Mouse (Mus musculus) small intestine, adult 2 months (tissue): Measurements from ENCODE around the gene Cd320. TPM values are rescaled to one million over a fixed set of nuclear protein-coding genes. Genes with fewer than 3 reads are reported as not detected.
"Not testable (repeated sequence)": the region's sequence is repeated elsewhere in the genome, so short reads cannot be mapped to it uniquely, and the experiment has no call there.

Source experiments
- H3K27ac ChIP-seq: fragments of 200-500 bp; 2 replicates; pipeline ENCODE4 v1.5.1; 2012; ENCODE audit warnings: low read depth, low read length, control low read depth, inconsistent platforms; ENCODE audit not compliant: insufficient read depth
- H3K27me3 ChIP-seq: fragments of 200-500 bp; 2 replicates; pipeline ENCODE4 v1.6.1; 2012; ENCODE audit warnings: mild to moderate bottlenecking, moderate library complexity, low read length, inconsistent platforms; ENCODE audit not compliant: control insufficient read depth, insufficient read depth
- H3K36me3 ChIP-seq: fragments of 200-500 bp; 2 replicates; pipeline ENCODE4 v1.6.1; 2012; ENCODE audit warnings: mild to moderate bottlenecking, low read length, control low read depth, inconsistent platforms; ENCODE audit not compliant: control insufficient read depth, insufficient read depth
- H3K4me1 ChIP-seq: fragments of 200-500 bp; 2 replicates; pipeline ENCODE4 v1.6.1; 2012; ENCODE audit warnings: low read length, inconsistent platforms, mixed read lengths; ENCODE audit not compliant: control insufficient read depth, insufficient read depth, insufficient read length
- H3K4me3 ChIP-seq: fragments of 200-500 bp; 2 replicates; pipeline ENCODE4 v1.5.1; 2012; ENCODE audit warnings: low read depth, mild to moderate bottlenecking, control low read depth, inconsistent platforms, low read length, moderate library complexity
- CTCF ChIP-seq: fragments of 200-500 bp; IDR thresholded peaks from 2 replicates; pipeline ENCODE4 v1.5.1; 2012; ENCODE audit warnings: low read depth, mild to moderate bottlenecking, control low read depth, inconsistent platforms, low read length, moderate library complexity, mixed read lengths; ENCODE audit not compliant: insufficient replicate concordance, insufficient read length; ENCODE audit errors: extremely low read depth
- POLR2A ChIP-seq: fragments of 200-500 bp; IDR thresholded peaks from 2 replicates; pipeline ENCODE4 v1.6.1; 2012; ENCODE audit warnings: low read depth, mild to moderate bottlenecking, control low read depth, inconsistent platforms, low read length, moderate library complexity
- WGBS: fragments of 180-500 bp; shearing (Covaris S2); methylation state at CpG from one replicate; pipeline ENCODE4 v1.1.7; 2018; 5-methylcytosine and 5-hydroxymethylcytosine counted together
- polyA plus RNA-seq: library from polyadenylated mRNA; depleted of rRNA; stranded (reverse); fragments of >200 nt; gene quantifications from 2 replicates; pipeline ENCODE4 v1.2.3, GENCODE M21; 2012; rRNA removed

The Cd320 gene
- polyA plus RNA-seq, 1 experiment: 14.9 TPM

DNA sequence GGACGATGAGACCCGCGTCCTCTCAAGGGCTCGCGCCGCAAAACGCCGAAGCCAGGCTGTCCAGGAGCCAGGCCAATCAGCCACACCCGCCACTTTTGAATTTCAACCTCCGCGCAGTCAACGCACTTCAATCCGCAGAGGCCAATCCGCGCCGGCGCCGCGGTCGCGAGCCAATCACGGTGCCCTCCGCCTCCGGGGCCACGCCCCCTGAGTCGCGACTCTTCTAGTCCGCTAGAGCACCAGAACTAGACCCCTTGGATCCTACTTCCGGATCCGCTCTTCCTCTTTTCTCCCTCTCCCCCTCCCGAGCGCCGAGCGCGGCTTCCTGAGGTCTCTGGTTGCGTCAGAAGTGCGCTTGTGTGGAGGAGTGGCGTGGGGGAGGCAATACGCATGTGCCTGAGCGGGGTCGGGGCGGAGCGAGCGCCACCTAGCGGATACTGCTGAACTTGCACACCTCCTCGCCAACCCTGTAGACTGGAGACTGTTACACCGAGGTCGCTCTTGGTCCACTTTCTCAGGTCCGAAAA, 47.7 kb downstream of the Cd320 start, which contains the start of gene Kifc1:
Kifc1 (minus strand) TSS at position 129 of the 527 bp plus-strand sequence.
- Histone ChIP-seq H3K27ac (no peak within 1 kb of the TSS), H3K4me3 (peak within 1 kb of the TSS; percentile 67), H3K4me1 (no peaks in the 10 kb centered on the region; the same call in 1 of the 2 replicates), H3K36me3 (no peaks in the 10 kb centered on the region), H3K27me3 (no peaks in the 10 kb centered on the region)
- under 1% methylated on average over 49 of the region's 49 CpGs for WGBS
- TF ChIP-seq CTCF: peak; percentile 99
- TF ChIP-seq POLR2A: 0 out of 2 replicates have a peak, but pooled peaks have one; percentile 9

DNA sequence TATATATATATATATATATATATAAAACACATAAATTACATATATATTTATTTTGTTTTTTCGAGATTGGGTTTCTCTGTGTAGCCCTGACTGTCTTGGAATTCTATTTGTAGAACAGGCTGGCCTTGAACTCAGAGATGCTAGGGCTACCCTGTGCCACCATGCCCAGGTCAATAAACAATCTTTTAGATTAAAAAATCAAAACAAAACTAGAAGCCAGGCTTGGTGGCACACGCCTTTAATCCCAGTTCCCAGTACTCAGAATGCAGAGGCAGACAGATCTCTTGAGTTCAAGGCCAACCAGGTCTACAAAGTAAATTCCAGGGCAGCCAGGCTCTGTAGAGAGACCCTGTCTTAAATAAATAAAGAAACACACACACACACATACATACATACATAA, 48.5 kb downstream of the Cd320 start:
- H3K4me1 ChIP-seq: no peaks in the 10 kb centered on the region; the same call in 1 of the 2 replicates
- no peak overlapping the region for H3K27ac ChIP-seq
- 55% methylated on average over 2 of the region's 2 CpGs for WGBS
- no peak overlapping the region for H3K4me3 ChIP-seq
- H3K27me3 ChIP-seq: no peaks in the 10 kb centered on the region
- no peaks in the 10 kb centered on the region for H3K36me3 ChIP-seq
- TF ChIP-seq POLR2A (no peak), CTCF (no peak)

DNA sequence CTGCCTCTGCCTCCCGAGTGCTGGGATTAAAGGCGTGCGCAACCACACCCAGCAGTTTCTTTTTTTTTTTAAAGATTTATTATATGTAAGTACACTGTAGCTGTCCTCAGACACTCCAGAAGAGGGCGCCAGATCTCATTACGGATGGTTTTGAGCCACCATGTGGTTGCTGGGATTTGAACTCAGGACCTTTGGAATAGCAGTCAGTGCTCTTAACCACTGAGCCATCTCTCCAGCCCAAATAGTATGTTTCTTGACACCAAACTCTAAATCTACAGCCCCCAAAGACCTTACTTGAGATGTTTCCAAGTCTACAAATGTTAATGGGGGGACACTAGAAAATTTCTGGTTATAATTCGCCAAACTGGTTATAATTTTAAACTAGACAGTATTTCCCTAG, 49.0 kb downstream of the Cd320 start:
- not testable (repeated sequence) for H3K4me3 ChIP-seq, H3K36me3 ChIP-seq, H3K27me3 ChIP-seq, H3K27ac ChIP-seq, H3K4me1 ChIP-seq
- 55% methylated on average over 6 of the region's 6 CpGs for WGBS
- peak; percentile 7; the same call in 1 of the 2 replicates for TF ChIP-seq CTCF

DNA sequence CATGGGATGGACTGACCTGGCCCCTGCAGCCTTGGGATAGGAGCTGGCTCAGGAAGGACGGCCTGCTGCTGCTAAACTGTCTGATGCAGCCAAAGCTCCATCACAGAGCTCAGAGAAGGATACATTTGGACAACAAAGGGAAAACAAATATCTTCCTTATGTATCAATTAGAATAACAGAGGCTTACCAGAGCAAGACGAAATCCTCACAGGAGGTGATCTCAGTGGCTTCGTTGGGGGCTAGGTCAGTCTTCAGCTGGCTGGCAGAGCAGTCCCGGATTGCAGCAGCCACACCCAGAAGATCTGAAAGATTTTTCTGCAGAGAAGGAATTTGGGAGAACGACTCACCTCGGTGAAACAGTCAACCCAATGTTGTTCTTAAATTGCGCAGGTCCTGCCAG, 49.5 kb downstream of the Cd320 start:
- 34% methylated on average over 7 of the region's 7 CpGs for WGBS
- Histone ChIP-seq H3K4me3 (no peak overlapping the region), H3K4me1 (no peaks in the 10 kb centered on the region; the same call in 1 of the 2 replicates), H3K27me3 (no peaks in the 10 kb centered on the region), H3K27ac (no peak overlapping the region), H3K36me3 (no peaks in the 10 kb centered on the region)
- TF ChIP-seq CTCF (no peak), POLR2A (no peak)

DNA sequence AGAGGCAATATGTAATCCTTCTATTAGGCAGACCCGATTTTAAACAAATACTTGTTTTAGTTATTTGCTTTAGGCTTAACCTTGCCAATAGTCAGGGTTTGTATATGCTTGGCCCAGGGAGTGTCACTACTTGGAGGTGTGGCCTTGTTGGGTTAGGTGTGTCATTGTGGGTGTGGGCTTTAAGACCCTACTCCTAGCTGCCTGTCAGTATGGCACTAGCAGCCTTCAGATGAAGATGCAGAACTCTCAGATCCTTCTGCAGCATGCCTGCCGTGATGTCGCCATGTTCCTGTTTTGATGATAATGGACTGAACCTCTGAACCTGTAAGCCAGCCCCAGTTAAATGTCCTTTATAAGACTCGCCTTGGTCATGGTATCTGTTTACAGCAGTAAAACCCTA, 50.1 kb downstream of the Cd320 start:
- not testable (repeated sequence) for H3K4me1 ChIP-seq, H3K4me3 ChIP-seq, H3K36me3 ChIP-seq, H3K27ac ChIP-seq, H3K27me3 ChIP-seq
- WGBS: 64% methylated on average over 4 of the region's 4 CpGs

DNA sequence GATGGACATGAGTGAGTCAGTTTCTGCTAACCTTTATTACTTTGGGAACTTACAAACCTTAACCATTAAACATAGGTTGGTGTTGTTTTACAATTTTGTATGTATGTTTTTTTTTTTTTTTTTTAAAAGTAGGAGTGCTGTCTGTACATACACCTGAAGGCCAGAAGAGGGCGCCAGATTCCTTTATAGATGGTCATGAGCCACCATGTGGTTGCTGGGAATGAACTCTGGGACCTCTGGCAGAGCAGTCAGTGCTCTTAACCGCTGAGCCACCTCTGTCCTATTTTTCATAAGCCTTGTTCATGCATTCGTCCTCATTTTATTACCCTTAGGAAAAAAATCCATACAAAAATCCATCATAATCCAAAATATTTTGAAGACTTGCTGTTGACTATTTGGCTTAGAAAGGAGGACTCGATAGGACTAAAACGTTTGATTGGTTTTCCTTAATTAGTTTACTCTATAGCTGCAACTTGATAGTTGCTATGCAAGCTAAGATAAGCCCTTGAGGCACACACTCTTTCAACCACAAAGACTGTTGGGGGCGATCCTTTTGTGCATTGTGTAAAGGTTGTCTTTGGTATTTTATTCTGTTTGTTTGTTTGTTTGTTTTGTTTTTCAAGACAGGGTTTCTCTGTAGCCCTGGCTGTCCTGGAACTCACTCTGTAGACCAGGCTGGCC, 54.4 kb downstream of the Cd320 start:
- Histone ChIP-seq H3K36me3 (no peaks in the 10 kb centered on the region), H3K4me1 (no peaks in the 10 kb centered on the region), H3K27me3 (no peaks in the 10 kb centered on the region), H3K27ac (no peak overlapping the region), H3K4me3 (no peak overlapping the region)
- 14% methylated on average over 6 of the region's 6 CpGs for WGBS
- no peak for TF ChIP-seq POLR2A
- TF ChIP-seq CTCF: peak; percentile 58; the same call in 1 of the 2 replicates

DNA sequence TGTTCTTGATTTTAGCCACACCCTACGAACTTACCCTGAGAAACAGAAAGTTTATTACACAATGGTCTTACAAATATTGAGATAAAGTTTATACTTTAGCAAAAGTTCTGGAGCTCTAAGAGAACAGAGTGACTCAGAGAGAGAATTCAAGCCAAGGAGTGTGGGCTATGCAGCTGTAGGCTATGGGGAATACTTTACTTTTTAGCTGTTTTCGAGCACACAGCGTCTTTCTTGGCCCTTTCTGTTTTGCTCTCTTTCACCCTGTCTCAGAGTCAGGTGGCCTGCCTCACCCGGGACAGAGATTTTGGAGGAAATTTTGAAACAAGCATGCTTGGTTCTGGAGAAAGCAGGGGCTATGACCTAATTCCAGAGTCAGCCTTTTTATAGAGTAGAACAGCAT, 55.3 kb downstream of the Cd320 start:
- H3K4me3 ChIP-seq, H3K36me3 ChIP-seq, H3K27ac ChIP-seq, H3K27me3 ChIP-seq, H3K4me1 ChIP-seq: not testable (repeated sequence)
- 68% methylated on average over 4 of the region's 4 CpGs for WGBS

Other genes with a start within 250 kb of the Cd320 start
- 20.0 and 33.1 TPM in 2 replicates for gene Zfp414, start 214.0 kb upstream of the Cd320 start, polyA plus RNA-seq
- gene Pram1, start 205.0 kb upstream of the Cd320 start, polyA plus RNA-seq: 0.60 and 1.3 TPM in 2 replicates
- gene Hnrnpm, start 156.2 kb upstream of the Cd320 start, polyA plus RNA-seq: 54.5 and 91.7 TPM in 2 replicates
- 43.7 and 60.9 TPM in 2 replicates for gene March2, start 124.4 kb upstream of the Cd320 start, polyA plus RNA-seq
- 171 and 431 TPM in 2 replicates for gene Rab11b, start 82.6 kb upstream of the Cd320 start, polyA plus RNA-seq
- gene Angptl4, start 61.3 kb upstream of the Cd320 start, polyA plus RNA-seq: 14.7 and 57.3 TPM in 2 replicates
- 20.6 and 21.1 TPM in 2 replicates for gene Kank3, start 32.6 kb upstream of the Cd320 start, polyA plus RNA-seq
- gene Rps28, start 18.5 kb upstream of the Cd320 start, polyA plus RNA-seq: 296 and 444 TPM in 2 replicates
- 337 and 417 TPM in 2 replicates for gene Ndufa7, start 18.5 kb upstream of the Cd320 start, polyA plus RNA-seq
- not detected in 2 replicates for gene Gm7029, start 30.7 kb downstream of the Cd320 start, polyA plus RNA-seq
- 3.9 and 7.5 TPM in 2 replicates for gene Kifc1, start 47.6 kb downstream of the Cd320 start, polyA plus RNA-seq
- gene Platr17, start 62.0 kb downstream of the Cd320 start, polyA plus RNA-seq: not detected in 2 replicates
- 20.7 and 48.6 TPM in 2 replicates for gene Daxx, start 66.3 kb downstream of the Cd320 start, polyA plus RNA-seq
- 151 and 367 TPM in 2 replicates for gene Tapbp, start 72.8 kb downstream of the Cd320 start, polyA plus RNA-seq
- gene Zbtb22, start 72.8 kb downstream of the Cd320 start, polyA plus RNA-seq: 64.1 and 134 TPM in 2 replicates
- 45.3 and 60.7 TPM in 2 replicates for gene Rgl2, start 86.5 kb downstream of the Cd320 start, polyA plus RNA-seq
- gene Pfdn6, start 97.3 kb downstream of the Cd320 start, polyA plus RNA-seq: 9.3 and 19.4 TPM in 2 replicates
- gene Wdr46, start 97.6 kb downstream of the Cd320 start, polyA plus RNA-seq: 10.0 and 12.4 TPM in 2 replicates
- gene B3galt4, start 108.4 kb downstream of the Cd320 start, polyA plus RNA-seq: 14.8 and 24.6 TPM in 2 replicates
- gene Vps52, start 112.7 kb downstream of the Cd320 start, polyA plus RNA-seq: 28.4 and 52.3 TPM in 2 replicates
- 509 and 766 TPM in 2 replicates for gene Rps18, start 112.9 kb downstream of the Cd320 start, polyA plus RNA-seq
- 2,533 and 6,705 TPM in 2 replicates for gene H2-K1, start 157.3 kb downstream of the Cd320 start, polyA plus RNA-seq
- 15.5 and 29.9 TPM in 2 replicates for gene Ring1, start 181.6 kb downstream of the Cd320 start, polyA plus RNA-seq
- gene H2-Ke6, start 185.0 kb downstream of the Cd320 start, polyA plus RNA-seq: 52.4 and 75.8 TPM in 2 replicates
- 81.5 and 119 TPM in 2 replicates for gene Slc39a7, start 188.6 kb downstream of the Cd320 start, polyA plus RNA-seq
- 26.3 and 64.2 TPM in 2 replicates for gene Rxrb, start 188.7 kb downstream of the Cd320 start, polyA plus RNA-seq
- gene Col11a2, start 196.3 kb downstream of the Cd320 start, polyA plus RNA-seq: 0.90 and 2.4 TPM in 2 replicates
- 7.2 and 16.6 TPM in 2 replicates for gene H2-Oa, start 249.2 kb downstream of the Cd320 start, polyA plus RNA-seq